Mouse (Mus musculus) heart, postnatal 0 days (tissue): ENCODE measurements around the gene Psmd4.

Experiments
- CTCF ChIP-seq: IDR thresholded peaks from 2 replicates; pipeline ENCODE4 v1.5.1; 2016; ENCODE audit warnings: antibody characterized with exemption, control low read depth, low read depth
- EP300 ChIP-seq: IDR thresholded peaks from 2 replicates; pipeline ENCODE4 v1.6.1; 2016; ENCODE audit warnings: antibody characterized with exemption, low read depth

- TF ChIP-seq CTCF (no peak), EP300 (no peak)
Observed at GRCm38 (mm10) chr3:95066570-95066969, 24.2 kb upstream of the Psmd4 start.
